Mouse (Mus musculus): ENCODE data around the gene Olfr155.

- TF ChIP-seq CTCF (IDR thresholded peaks at IDR 0.05; ENCODE audit: borderline replicate concordance, insufficient read depth, low read depth, low read length) (no peak), POLR2A (IDR thresholded peaks at IDR 0.05; ENCODE audit: borderline replicate concordance, insufficient read depth, low read length) (no peak)
These were observed 22.6 kb upstream of the Olfr155 start for GRCm38 (mm10) chr4:43828806-43829205.
